Mouse (Mus musculus): ENCODE results near the gene Snap23. TPM values are rescaled to one million over a fixed set of nuclear protein-coding genes. Genes with fewer than 3 reads are reported as not detected.
"Not testable (repeated sequence)": the region's sequence is repeated elsewhere in the genome, so short reads cannot be mapped to it uniquely, and the experiment has no call there.

Gene Snap23
- total and polyA plus RNA-seq, 2 experiments from 2014 or later: 10.7 to 20.7 TPM

GRCm38 (mm10) chr2:120539778-120540208 is 27.7 kb upstream of the Snap23 start:
- H3K4me3 ChIP-seq (ENCODE audit: low read length): no peak overlapping the region
- peaks cover 7% of the 10 kb centered on the region for H3K4me1 ChIP-seq (ENCODE audit: insufficient read depth, low read length)

GRCm38 (mm10) chr2:120544732-120545131 is 22.7 kb upstream of the Snap23 start:
- 100% methylated on average over 2 of the region's 2 CpGs for WGBS
- ATAC-seq (no peak), DNase-seq (ENCODE audit: low spot score) (no peak)
- Histone ChIP-seq H3K4me3 (ENCODE audit: low read length) (no peak overlapping the region), H3K9ac (replicated peaks; ENCODE audit: low read length) (no peak overlapping the region), H3K27me3 (ENCODE audit: insufficient read depth, low read length) (no peaks in the 10 kb centered on the region), H3K4me1 (ENCODE audit: insufficient read depth, low read length) (no peaks in the 10 kb centered on the region), H3K36me3 (ENCODE audit: insufficient read depth, low read length) (no peaks in the 10 kb centered on the region; the same call in 1 of the 2 replicates), H3K27ac (no peak overlapping the region), H3K9me3 (ENCODE audit: low read length) (no peaks in the 10 kb centered on the region), H3K4me2 (ENCODE audit: low read depth, low read length) (no peak overlapping the region)
- TF ChIP-seq CTCF (IDR thresholded peaks at IDR 0.05; ENCODE audit: low read depth): no peak

More at GRCm38 (mm10) chr2:120539778-120540208, 27.7 kb upstream of the Snap23 start:
- peaks cover 7% of the 10 kb centered on the region; the same call in 1 of the 2 replicates for H3K36me3 ChIP-seq (ENCODE audit: insufficient read depth, low read length)
- peak overlapping the region; percentile 36 for H3K4me2 ChIP-seq (ENCODE audit: low read depth, low read length)
- H3K27ac ChIP-seq: peak overlapping the region; percentile 37; the same call in 1 of the 2 replicates
- no peak overlapping the region for H3K9ac ChIP-seq (replicated peaks; ENCODE audit: low read length)
- ATAC-seq: peak; percentile 93
- peak; percentile 93 for DNase-seq (ENCODE audit: low spot score)
- no peaks in the 10 kb centered on the region for H3K9me3 ChIP-seq (ENCODE audit: low read length)
- H3K27me3 ChIP-seq (ENCODE audit: insufficient read depth, low read length): no peaks in the 10 kb centered on the region
- no peak for TF ChIP-seq CTCF (IDR thresholded peaks at IDR 0.05; ENCODE audit: low read depth)
- 10% methylated on average over 1 of the region's 1 CpGs for WGBS

- Histone ChIP-seq H3K9ac (replicated peaks; ENCODE audit: low read length) (no peak overlapping the region), H3K9me3 (ENCODE audit: low read length) (no peaks in the 10 kb centered on the region), H3K4me1 (ENCODE audit: insufficient read depth, low read length) (no peaks in the 10 kb centered on the region), H3K36me3 (ENCODE audit: insufficient read depth, low read length) (0 out of 2 replicates have a peak, but pooled peaks cover 5% of the 10 kb centered on the region), H3K4me2 (ENCODE audit: low read depth, low read length) (no peak overlapping the region), H3K27me3 (ENCODE audit: insufficient read depth, low read length) (no peaks in the 10 kb centered on the region), H3K4me3 (ENCODE audit: low read length) (no peak overlapping the region), H3K27ac (no peak overlapping the region)
- 63% methylated on average over 3 of the region's 3 CpGs for WGBS
- TF ChIP-seq CTCF (IDR thresholded peaks at IDR 0.05; ENCODE audit: low read depth): no peak
- DNase-seq (ENCODE audit: low spot score): no peak
- no peak for ATAC-seq
These were observed 10.6 kb upstream of the Snap23 start for GRCm38 (mm10) chr2:120556868-120557267.

- H3K9ac ChIP-seq (replicated peaks; ENCODE audit: low read length): no peak overlapping the region
- H3K27ac ChIP-seq: no peak overlapping the region
- no peak for DNase-seq (ENCODE audit: low spot score)
- no peak overlapping the region for H3K4me3 ChIP-seq (ENCODE audit: low read length)
- no peak for TF ChIP-seq CTCF (IDR thresholded peaks at IDR 0.05; ENCODE audit: low read depth)
- WGBS: 87% methylated on average over 3 of the region's 3 CpGs
- no peaks in the 10 kb centered on the region for H3K9me3 ChIP-seq (ENCODE audit: low read length)
- H3K4me1 ChIP-seq (ENCODE audit: insufficient read depth, low read length): no peaks in the 10 kb centered on the region
- no peak overlapping the region for H3K4me2 ChIP-seq (ENCODE audit: low read depth, low read length)
- no peaks in the 10 kb centered on the region for H3K27me3 ChIP-seq (ENCODE audit: insufficient read depth, low read length)
- no peaks in the 10 kb centered on the region for H3K36me3 ChIP-seq (ENCODE audit: insufficient read depth, low read length)
- no peak for ATAC-seq
These were observed 8.7 kb upstream of the Snap23 start for GRCm38 (mm10) chr2:120558813-120559212.

- H3K27me3 ChIP-seq (ENCODE audit: insufficient read depth, low read length): no peaks in the 10 kb centered on the region
- WGBS: 81% methylated on average over 1 of the region's 1 CpGs
- ATAC-seq (no peak), DNase-seq (ENCODE audit: low spot score) (no peak)
- no peak overlapping the region for H3K27ac ChIP-seq
- no peaks in the 10 kb centered on the region for H3K4me1 ChIP-seq (ENCODE audit: insufficient read depth, low read length)
- no peak overlapping the region for H3K4me2 ChIP-seq (ENCODE audit: low read depth, low read length)
- no peaks in the 10 kb centered on the region for H3K9me3 ChIP-seq (ENCODE audit: low read length)
- H3K36me3 ChIP-seq (ENCODE audit: insufficient read depth, low read length): no peaks in the 10 kb centered on the region
- no peak overlapping the region for H3K9ac ChIP-seq (replicated peaks; ENCODE audit: low read length)
- H3K4me3 ChIP-seq (ENCODE audit: low read length): no peak overlapping the region
- TF ChIP-seq CTCF (IDR thresholded peaks at IDR 0.05; ENCODE audit: low read depth): no peak
These were observed 5.9 kb upstream of the Snap23 start for GRCm38 (mm10) chr2:120561524-120561923.

GRCm38 (mm10) chr2:120562859-120563234 is 4.6 kb upstream of the Snap23 start:
- ATAC-seq (no peak), DNase-seq (ENCODE audit: low spot score) (no peak)
- Histone ChIP-seq H3K4me3 (ENCODE audit: low read length) (peak overlapping the region; percentile 94), H3K4me2 (ENCODE audit: low read depth, low read length) (peak overlapping the region; percentile 80), H3K27me3 (ENCODE audit: insufficient read depth, low read length) (no peaks in the 10 kb centered on the region), H3K36me3 (ENCODE audit: insufficient read depth, low read length) (no peaks in the 10 kb centered on the region), H3K9ac (replicated peaks; ENCODE audit: low read length) (peak overlapping the region; percentile 91), H3K27ac (peak overlapping the region; percentile 81), H3K9me3 (ENCODE audit: low read length) (no peaks in the 10 kb centered on the region), H3K4me1 (ENCODE audit: insufficient read depth, low read length) (peaks cover 3% of the 10 kb centered on the region)
- no peak for TF ChIP-seq CTCF (IDR thresholded peaks at IDR 0.05; ENCODE audit: low read depth)
- 22% methylated on average over 9 of the region's 9 CpGs for WGBS

GRCm38 (mm10) chr2:120563235-120563990 is 4.1 kb upstream of the Snap23 start, which contains the start of gene Zfp106:
Gene Zfp106 (minus strand): TSS chr2:120563843.
- under 1% methylated on average over 49 of the region's 50 CpGs for WGBS
- 0 out of 2 replicates have a peak, but pooled peaks have one; percentile 4 for TF ChIP-seq CTCF (IDR thresholded peaks at IDR 0.05; ENCODE audit: low read depth)
- peak; percentile 91 for ATAC-seq

GRCm38 (mm10) chr2:120564548-120565188 is 2.8 kb upstream of the Snap23 start:
- ATAC-seq; H3K27me3 ChIP-seq (ENCODE audit: insufficient read depth, low read length); DNase-seq (ENCODE audit: low spot score); H3K4me3 ChIP-seq (ENCODE audit: low read length); H3K27ac ChIP-seq; H3K36me3 ChIP-seq (ENCODE audit: insufficient read depth, low read length); H3K9ac ChIP-seq (replicated peaks; ENCODE audit: low read length); H3K9me3 ChIP-seq (ENCODE audit: low read length); H3K4me2 ChIP-seq (ENCODE audit: low read depth, low read length): not testable (repeated sequence)
- WGBS: 96% methylated on average over 4 of the region's 4 CpGs
- peaks cover 10% of the 10 kb centered on the region for H3K4me1 ChIP-seq (ENCODE audit: insufficient read depth, low read length)

More at GRCm38 (mm10) chr2:120563235-120563990, 4.1 kb upstream of the Snap23 start, which contains the start of gene Zfp106:
- peak; percentile 94 for DNase-seq (ENCODE audit: low spot score)
- H3K4me3 ChIP-seq (ENCODE audit: low read length): peak within 1 kb of the TSS; percentile 94
- peak within 1 kb of the TSS; percentile 80 for H3K4me2 ChIP-seq (ENCODE audit: low read depth, low read length)
- peaks cover 7% of the 10 kb centered on the region for H3K4me1 ChIP-seq (ENCODE audit: insufficient read depth, low read length)
- H3K9ac ChIP-seq (replicated peaks; ENCODE audit: low read length): peak within 1 kb of the TSS; percentile 91
- no peaks in the 10 kb centered on the region for H3K36me3 ChIP-seq (ENCODE audit: insufficient read depth, low read length)
- peak within 1 kb of the TSS; percentile 81 for H3K27ac ChIP-seq
- no peaks in the 10 kb centered on the region for H3K9me3 ChIP-seq (ENCODE audit: low read length)
- no peaks in the 10 kb centered on the region for H3K27me3 ChIP-seq (ENCODE audit: insufficient read depth, low read length)
